Mouse (Mus musculus): Measurements from ENCODE around the gene Teddm2. TPM values are rescaled to one million over a fixed set of nuclear protein-coding genes. Genes with fewer than 3 reads are reported as not detected.

Teddm2 gene
- polyA plus RNA-seq, 1 experiment from 2014 or later = 0.06 TPM

DNA sequence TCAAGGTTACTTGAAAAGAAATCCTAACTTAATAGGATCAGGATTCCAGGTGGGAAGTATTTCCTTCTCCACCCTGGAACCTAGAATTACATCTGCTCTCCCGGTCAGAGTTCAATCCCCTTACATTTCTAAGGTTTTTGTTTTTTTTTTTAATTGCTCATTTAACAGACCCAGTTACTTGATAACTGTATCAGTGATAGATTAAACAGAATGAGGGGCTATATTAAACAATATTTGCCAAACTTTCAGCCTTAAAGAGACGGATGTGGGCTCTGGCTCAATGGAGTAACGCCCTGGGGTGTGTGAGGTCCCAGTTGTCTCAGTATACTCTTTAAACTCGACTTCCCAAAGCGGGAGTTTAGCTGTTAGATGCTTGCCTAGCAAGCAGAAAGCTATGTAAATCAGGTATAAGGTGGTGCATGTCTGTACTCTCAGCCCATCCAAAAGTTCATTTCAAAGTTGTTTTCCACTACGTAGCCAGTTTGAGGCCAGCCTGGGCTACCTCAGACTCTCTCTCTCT, 11.3 kb upstream of the Teddm2 start:
- Histone ChIP-seq H3K36me3 (ENCODE audit: inconsistent target) (peaks cover 25% of the 10 kb centered on the region), H3K4me3 (ENCODE audit: inconsistent target) (no peak overlapping the region), H3K79me2 (ENCODE audit: inconsistent target) (no peaks in the 10 kb centered on the region), H3K27ac (no peak overlapping the region)
- 93% methylated on average over 6 of the region's 6 CpGs for WGBS (ENCODE audit: missing documents)

DNA sequence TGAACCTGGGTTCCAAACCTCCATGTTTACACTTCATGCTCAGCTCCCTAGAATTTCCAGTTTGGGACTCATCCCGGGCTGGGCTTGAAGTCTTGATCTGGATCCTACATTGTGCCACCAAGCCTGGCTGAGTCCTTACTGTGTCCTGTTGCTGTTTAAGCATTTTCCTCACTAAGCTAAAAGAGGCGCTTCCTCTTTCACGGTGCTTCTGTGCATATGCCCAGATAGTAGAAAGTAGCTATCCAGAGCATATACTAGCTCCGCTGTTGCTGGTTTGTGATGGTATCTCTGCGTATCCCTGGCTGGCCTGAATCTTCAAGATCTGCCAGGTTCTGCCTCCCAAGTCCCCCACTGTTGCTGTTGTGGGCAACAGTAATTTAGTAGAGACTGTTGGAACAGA, 10.4 kb upstream of the Teddm2 start:
- H3K36me3 ChIP-seq (ENCODE audit: inconsistent target) = peaks cover 35% of the 10 kb centered on the region
- WGBS (ENCODE audit: missing documents) = 27% methylated on average over 5 of the region's 5 CpGs
- no peaks in the 10 kb centered on the region for H3K79me2 ChIP-seq (ENCODE audit: inconsistent target)
- H3K4me3 ChIP-seq (ENCODE audit: inconsistent target) = no peak overlapping the region
- H3K27ac ChIP-seq = peak overlapping the region; percentile 41

DNA sequence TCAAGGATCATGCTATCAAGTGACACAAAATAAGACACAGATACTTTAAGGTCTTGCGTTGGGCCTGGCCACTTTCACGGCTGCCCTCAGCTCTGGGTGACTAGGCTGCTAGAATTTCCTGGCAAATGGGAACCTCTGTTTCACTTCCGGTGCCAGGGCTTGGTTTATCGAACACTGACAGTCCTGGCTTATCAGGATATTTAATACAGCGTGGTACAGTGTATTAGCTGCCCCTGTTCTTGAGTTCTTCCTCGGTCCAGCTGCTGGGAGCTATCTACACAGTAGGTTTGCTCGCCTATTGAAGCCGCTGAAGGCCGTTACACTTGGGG, 9.9 kb upstream of the Teddm2 start:
- H3K27ac ChIP-seq = peak overlapping the region; percentile 41
- 55% methylated on average over 9 of the region's 9 CpGs for WGBS (ENCODE audit: missing documents)
- no peaks in the 10 kb centered on the region for H3K79me2 ChIP-seq (ENCODE audit: inconsistent target)
- H3K4me3 ChIP-seq (ENCODE audit: inconsistent target) = no peak overlapping the region
- H3K36me3 ChIP-seq (ENCODE audit: inconsistent target) = peaks cover 40% of the 10 kb centered on the region

DNA sequence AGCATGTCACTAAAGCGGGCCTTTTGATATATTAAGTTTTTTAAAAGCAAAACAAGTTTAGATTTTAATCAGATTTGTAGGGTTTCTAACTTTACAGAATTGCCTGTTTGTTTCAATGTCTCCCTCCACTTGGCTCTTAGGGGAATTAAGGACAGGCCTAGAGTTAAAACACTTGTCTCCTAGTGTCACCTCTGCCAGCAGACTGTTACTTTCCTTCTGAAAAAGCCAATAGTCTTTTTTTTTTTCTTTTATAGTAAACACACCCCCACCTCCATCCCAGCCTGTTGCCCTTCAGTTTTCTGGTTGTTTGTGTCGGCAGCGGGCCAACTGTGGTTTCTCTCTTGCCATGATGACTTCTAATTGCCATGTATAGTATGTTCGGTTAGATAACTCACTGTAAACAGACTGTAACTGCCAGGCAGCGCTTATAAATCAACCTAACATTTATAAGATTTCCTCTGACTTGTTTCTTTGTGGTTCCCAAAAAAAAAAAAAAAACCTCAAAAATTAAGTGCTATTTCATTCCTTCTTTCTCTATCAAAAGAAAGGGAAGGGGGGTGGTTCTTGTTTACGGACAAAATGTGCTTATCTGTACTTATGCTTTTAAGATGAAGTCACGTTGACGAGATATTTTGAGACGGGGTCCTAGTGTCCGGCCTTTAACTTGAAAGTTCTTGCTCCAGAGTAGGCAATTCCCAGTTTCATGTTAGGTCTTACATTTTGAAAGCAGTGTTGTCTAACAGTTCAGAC, 9.4 kb upstream of the Teddm2 start:
- Histone ChIP-seq H3K36me3 (ENCODE audit: inconsistent target) (peaks cover 45% of the 10 kb centered on the region), H3K27ac (0 out of 2 replicates have a peak overlapping the region, but pooled peaks have one; percentile 41), H3K79me2 (ENCODE audit: inconsistent target) (no peaks in the 10 kb centered on the region), H3K4me3 (ENCODE audit: inconsistent target) (no peak overlapping the region)
- WGBS (ENCODE audit: missing documents) = 50% methylated on average over 10 of the region's 10 CpGs

DNA sequence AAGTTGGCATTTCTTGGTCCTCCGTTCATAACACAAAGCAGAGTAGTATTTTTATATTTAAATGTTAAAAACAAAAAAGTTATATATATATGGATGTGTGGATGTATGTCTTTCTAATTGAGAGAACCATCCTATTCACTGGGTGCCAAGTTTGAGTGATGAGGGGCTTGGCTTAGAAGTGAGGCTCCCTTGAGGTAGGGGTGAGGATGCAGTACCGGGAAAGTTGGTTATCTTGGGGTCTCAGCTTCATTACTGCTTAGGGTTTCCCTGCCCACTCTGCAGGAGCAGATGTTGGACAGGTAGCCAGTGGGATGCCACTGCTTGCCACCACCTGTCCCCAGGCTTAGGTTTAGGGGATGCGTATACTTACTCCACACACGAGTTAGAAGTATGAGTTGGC, 8.7 kb upstream of the Teddm2 start:
- peaks cover 51% of the 10 kb centered on the region for H3K36me3 ChIP-seq (ENCODE audit: inconsistent target)
- H3K27ac ChIP-seq = no peak overlapping the region
- 92% methylated on average over 4 of the region's 4 CpGs for WGBS (ENCODE audit: missing documents)

DNA sequence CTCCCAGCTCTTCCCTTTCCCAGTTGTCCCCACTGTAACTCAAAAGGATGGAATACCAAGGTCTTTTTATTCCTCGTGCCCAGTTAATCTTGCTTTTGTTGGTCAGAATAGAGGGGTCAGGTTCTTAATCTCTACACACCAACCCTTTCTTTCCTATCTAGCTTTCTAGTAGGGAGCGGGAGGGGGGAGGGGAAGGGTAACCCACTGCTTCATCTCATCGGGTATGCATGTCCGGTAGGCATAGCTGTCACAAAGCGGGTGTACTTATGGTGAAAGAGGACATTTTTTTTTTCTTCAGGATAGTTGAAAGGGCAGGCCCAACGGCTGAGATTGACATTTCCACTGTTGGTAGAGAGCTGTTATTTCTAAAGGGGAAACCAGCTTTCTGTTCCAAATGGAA, 8.2 kb upstream of the Teddm2 start:
- Histone ChIP-seq H3K4me3 (ENCODE audit: inconsistent target) (no peak overlapping the region), H3K79me2 (ENCODE audit: inconsistent target) (peaks cover 3% of the 10 kb centered on the region; the same call in 1 of the 2 replicates), H3K27ac (no peak overlapping the region), H3K36me3 (ENCODE audit: inconsistent target) (peaks cover 57% of the 10 kb centered on the region)
- WGBS (ENCODE audit: missing documents) = 67% methylated on average over 6 of the region's 6 CpGs

More for the DNA sequence above, 8.7 kb upstream of the Teddm2 start:
- Histone ChIP-seq H3K79me2 (ENCODE audit: inconsistent target) (no peaks in the 10 kb centered on the region), H3K4me3 (ENCODE audit: inconsistent target) (no peak overlapping the region)

DNA sequence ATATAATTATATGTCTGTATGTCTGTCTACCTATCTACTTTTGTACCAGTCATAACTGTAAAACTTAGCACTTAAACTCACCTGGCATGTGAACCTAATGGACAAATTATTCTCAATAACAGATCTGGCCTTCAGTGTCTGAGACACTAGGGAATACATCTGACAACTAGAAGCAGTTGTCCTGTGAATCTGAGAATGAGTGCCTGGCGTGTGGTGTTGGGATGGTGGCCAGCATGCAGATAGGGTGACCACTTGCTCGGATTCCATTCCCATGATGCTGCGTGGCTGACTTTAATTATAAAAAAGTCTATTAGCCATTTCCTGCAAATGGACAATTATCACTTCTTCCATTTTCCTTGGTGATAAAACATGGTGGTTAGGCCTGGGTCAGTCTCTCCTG, 5.9 kb upstream of the Teddm2 start:
- Histone ChIP-seq H3K79me2 (ENCODE audit: inconsistent target) (peaks cover 26% of the 10 kb centered on the region), H3K27ac (no peak overlapping the region), H3K36me3 (ENCODE audit: inconsistent target) (peaks cover 63% of the 10 kb centered on the region), H3K4me3 (ENCODE audit: inconsistent target) (no peak overlapping the region)
- 95% methylated on average over 3 of the region's 3 CpGs for WGBS (ENCODE audit: missing documents)

DNA sequence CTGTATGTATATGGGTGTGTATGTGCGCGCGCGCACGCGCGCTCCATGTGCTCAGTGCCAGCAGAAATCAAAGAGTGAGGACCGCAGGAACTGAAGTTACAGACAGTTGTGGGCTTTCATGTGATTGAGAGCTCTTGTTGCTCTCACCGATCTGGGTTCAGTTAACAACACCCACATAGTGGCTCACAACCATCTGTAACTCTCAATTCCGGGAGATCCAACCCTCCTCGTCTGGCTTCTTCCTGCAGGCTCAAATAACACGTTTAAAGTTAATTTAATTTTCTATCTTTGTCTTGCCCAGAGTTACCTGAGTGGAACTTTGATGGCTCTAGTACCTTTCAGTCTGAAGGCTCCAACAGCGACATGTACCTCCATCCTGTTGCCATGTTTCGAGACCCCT, 4.2 kb upstream of the Teddm2 start:
- Histone ChIP-seq H3K4me3 (ENCODE audit: inconsistent target) (no peak overlapping the region), H3K79me2 (ENCODE audit: inconsistent target) (peaks cover 31% of the 10 kb centered on the region), H3K36me3 (ENCODE audit: inconsistent target) (peaks cover 63% of the 10 kb centered on the region), H3K27ac (no peak overlapping the region)
- WGBS (ENCODE audit: missing documents) = 96% methylated on average over 14 of the region's 14 CpGs

DNA sequence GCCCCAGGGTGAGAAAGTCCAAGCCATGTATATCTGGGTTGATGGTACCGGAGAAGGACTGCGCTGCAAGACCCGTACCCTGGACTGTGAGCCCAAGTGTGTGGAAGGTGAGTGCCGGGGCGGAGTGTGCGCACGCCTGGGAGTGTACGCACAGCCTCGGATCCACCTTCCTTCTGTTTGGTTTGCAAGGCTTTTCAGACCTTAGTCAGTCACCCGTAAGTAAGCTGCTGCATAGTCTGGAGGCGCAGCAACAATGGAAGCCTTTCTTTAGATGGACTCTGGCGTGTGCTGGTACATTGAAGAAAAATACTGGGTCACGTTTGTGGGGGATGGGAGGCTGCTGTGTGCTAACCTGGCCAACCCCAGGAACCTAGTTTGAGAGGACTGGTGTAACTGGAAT, 3.0 kb upstream of the Teddm2 start:
- H3K4me3 ChIP-seq (ENCODE audit: inconsistent target) = no peak overlapping the region

DNA sequence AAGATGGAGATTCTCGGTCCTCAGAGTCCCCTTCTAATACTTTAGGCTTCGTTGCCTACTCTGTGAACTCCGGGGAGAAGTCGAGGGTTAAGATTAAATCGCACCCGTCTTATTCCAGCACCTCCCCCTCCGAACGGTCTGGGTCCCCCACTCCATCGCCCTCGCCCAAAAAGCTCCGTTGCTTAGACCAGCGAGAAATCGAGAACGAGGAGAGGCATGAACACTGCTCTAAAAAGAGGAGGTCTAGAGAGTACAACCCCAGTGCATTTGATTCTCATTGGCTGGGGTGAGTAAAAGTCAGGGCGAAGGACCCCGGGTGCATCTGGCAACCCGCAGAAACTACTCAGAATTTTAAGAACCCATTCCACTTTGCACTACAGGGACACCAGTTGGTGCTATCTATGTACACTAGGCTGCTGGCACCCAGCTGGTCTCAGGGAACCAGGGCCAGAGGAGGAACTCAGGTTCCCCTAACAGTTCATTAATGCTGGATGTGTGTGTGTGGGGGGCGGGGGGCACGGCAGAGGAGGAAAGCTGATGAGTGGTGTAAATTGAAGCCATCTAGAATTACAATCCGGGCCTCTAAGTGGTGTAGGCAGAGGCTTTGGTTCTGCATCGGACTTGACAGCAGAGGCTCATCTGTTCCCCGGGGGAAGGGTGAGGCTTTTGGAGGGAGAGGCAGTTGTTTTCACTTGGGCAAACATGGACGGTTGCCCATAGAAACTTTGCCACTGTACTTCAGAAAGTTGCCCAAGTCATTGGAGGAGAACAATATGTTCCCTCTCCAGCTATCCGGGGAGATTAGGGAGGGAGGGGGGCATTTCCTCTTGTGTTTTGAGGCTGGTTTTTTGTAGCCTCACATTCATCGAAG, 1.1 kb upstream of the Teddm2 start:
- Histone ChIP-seq H3K4me3 (ENCODE audit: inconsistent target) (peak overlapping the region; percentile 81), H3K36me3 (ENCODE audit: inconsistent target) (peaks cover 35% of the 10 kb centered on the region), H3K27ac (peak overlapping the region; percentile 34), H3K79me2 (ENCODE audit: inconsistent target) (peaks cover 31% of the 10 kb centered on the region)
- 4% methylated on average over 25 of the region's 25 CpGs for WGBS (ENCODE audit: missing documents)

More for the DNA sequence above, 3.0 kb upstream of the Teddm2 start:
- WGBS (ENCODE audit: missing documents) = 96% methylated on average over 13 of the region's 13 CpGs
- Histone ChIP-seq H3K79me2 (ENCODE audit: inconsistent target) (peaks cover 31% of the 10 kb centered on the region), H3K27ac (no peak overlapping the region), H3K36me3 (ENCODE audit: inconsistent target) (peaks cover 55% of the 10 kb centered on the region)

DNA sequence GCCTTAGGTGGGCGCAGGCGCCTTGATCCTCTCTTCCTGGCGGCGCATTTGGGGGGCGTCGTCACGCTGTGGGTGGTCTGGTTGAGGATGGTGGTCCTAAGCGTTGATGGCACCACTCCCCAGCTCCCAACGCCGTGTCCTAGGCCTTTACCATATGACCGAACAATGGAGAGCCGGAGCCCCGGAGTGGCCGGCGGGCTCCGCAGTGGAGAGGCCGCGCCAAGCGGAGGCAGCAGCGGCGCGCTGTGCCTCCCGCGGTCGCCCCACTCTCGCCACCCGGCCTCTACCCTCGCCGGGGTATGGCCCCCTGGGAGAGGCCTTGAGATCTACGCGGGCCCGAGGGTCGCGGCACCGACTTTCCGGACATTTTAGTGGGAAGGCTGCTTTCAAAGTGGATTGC, 353 bp upstream of the Teddm2 start:
- Histone ChIP-seq H3K4me3 (ENCODE audit: inconsistent target) (peak overlapping the region; percentile 81), H3K36me3 (ENCODE audit: inconsistent target) (peaks cover 28% of the 10 kb centered on the region), H3K27ac (peak overlapping the region; percentile 55), H3K79me2 (ENCODE audit: inconsistent target) (peaks cover 31% of the 10 kb centered on the region)
- whole genome bisulfite sequencing (ENCODE audit: missing documents) = under 1% methylated on average over 36 of the region's 36 CpGs

DNA sequence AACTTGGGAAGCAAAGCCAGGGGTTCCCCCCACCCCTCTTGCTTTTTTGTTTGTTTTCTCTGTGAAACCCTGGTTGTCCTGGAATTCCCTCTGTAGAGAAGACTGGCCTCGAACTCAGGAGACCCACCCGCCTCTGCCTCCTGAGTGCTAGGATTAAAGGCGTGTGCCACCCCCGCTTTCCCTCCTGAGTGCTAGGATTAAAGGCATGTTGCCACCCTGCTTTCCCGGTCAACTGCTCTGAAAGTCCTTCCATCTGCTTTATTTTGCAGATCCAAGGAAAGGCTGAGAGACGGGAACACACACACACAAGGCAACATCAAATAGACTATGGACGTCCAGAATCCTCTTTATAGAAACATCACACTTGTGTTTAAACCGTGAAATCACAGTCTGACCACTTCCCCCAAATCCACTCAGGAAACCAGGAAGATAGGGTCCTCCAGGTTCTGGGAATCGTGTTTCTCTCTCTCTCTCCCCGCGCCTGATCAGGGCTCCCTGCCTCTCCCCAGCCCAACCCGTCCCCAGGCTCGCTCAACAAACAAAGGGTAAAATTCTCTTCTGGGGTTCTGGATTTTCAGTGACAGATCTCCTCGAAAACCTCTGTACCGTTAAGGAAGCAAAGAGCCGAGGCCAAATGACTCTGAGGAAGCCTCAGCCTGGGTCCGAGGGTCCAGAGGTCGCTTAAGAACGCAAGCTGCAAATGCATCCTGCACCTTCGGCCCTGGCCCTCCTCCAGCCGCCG, 868 bp downstream of the Teddm2 start:
- Histone ChIP-seq H3K79me2 (ENCODE audit: inconsistent target) (peaks cover 31% of the 10 kb centered on the region), H3K27ac (peak overlapping the region; percentile 62), H3K4me3 (ENCODE audit: inconsistent target) (peak overlapping the region; percentile 81), H3K36me3 (ENCODE audit: inconsistent target) (peaks cover 16% of the 10 kb centered on the region)
- 27% methylated on average over 22 of the region's 22 CpGs for WGBS (ENCODE audit: missing documents)

DNA sequence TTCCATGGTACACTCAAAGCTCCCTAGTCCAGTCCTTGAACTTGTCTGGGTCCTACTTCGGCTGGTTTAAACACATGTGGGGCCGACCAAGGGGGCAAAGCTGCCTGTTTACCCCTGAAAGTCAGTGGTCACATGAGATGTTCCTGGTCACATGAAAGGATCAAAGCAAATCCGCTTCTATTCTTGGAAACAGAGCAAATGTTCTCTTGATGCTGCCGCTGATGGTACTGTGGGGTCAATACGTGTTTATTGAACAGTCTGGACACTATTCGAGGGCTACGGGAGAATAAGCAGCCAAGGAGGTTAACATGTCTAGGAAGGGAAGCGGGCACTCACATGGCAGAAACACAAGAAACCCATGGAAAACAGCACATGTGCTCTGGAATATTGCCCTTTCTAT, 2.8 kb downstream of the Teddm2 start:
- H3K4me3 ChIP-seq (ENCODE audit: inconsistent target) = no peak overlapping the region
- no peaks in the 10 kb centered on the region for H3K36me3 ChIP-seq (ENCODE audit: inconsistent target)
- peaks cover 17% of the 10 kb centered on the region for H3K79me2 ChIP-seq (ENCODE audit: inconsistent target)
- 94% methylated on average over 8 of the region's 8 CpGs for WGBS (ENCODE audit: missing documents)
- no peak overlapping the region for H3K27ac ChIP-seq

DNA sequence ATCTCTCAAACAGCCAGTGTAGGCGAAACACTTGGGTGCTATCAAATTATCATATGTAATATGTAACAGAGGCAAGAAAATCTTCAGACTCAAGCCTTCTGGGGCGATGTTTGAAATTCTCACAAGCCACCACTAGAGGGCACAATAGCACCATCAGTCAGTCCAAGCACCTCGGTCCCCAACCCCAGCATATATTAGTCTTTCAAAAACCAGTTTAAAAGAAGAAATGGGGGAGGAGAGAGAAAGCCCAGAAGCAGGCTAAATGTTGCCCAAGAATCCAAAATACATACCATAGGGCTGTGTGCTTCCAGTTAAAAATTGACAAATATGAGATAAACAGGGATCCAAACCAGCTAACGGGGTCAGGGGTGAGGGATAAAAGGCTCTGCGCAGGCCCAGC, 5.0 kb downstream of the Teddm2 start:
- H3K79me2 ChIP-seq (ENCODE audit: inconsistent target) = no peaks in the 10 kb centered on the region
- no peak overlapping the region for H3K27ac ChIP-seq
- H3K4me3 ChIP-seq (ENCODE audit: inconsistent target) = no peak overlapping the region
- 39% methylated on average over 5 of the region's 5 CpGs for WGBS (ENCODE audit: missing documents)
- H3K36me3 ChIP-seq (ENCODE audit: inconsistent target) = no peaks in the 10 kb centered on the region

Data from macrophage (primary cell).